Mouse (Mus musculus): ENCODE results near the gene Vmn2r78.
"Not testable (repeated sequence)": the region's sequence is repeated elsewhere in the genome, so short reads cannot be mapped to it uniquely, and the experiment has no call there.

The Vmn2r78 gene

DNA sequence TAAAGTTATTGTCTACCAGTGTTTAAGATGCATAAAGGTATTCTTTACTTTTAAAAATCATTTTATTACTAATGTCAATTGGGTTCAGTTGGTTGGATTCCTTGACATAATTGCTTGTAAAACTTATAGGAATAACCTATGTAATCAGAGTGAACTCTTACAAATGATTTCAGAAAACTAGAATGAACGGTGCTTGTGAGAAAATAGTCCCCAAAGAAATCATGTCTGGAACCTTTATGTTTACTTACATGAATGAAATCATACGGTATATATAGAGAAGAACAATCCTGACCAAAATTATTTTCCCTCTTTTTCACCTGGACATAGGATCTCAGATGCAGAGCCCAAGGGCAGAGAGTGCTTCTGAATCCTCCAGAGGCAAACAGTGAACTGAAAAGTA, at the start of gene Vmn2r78:
Vmn2r78 (plus strand) TSS at position 301 of the 400 bp plus-strand sequence.
- not testable (repeated sequence) for DNase-seq (ENCODE audit: low spot score in 2 of 2)

DNA sequence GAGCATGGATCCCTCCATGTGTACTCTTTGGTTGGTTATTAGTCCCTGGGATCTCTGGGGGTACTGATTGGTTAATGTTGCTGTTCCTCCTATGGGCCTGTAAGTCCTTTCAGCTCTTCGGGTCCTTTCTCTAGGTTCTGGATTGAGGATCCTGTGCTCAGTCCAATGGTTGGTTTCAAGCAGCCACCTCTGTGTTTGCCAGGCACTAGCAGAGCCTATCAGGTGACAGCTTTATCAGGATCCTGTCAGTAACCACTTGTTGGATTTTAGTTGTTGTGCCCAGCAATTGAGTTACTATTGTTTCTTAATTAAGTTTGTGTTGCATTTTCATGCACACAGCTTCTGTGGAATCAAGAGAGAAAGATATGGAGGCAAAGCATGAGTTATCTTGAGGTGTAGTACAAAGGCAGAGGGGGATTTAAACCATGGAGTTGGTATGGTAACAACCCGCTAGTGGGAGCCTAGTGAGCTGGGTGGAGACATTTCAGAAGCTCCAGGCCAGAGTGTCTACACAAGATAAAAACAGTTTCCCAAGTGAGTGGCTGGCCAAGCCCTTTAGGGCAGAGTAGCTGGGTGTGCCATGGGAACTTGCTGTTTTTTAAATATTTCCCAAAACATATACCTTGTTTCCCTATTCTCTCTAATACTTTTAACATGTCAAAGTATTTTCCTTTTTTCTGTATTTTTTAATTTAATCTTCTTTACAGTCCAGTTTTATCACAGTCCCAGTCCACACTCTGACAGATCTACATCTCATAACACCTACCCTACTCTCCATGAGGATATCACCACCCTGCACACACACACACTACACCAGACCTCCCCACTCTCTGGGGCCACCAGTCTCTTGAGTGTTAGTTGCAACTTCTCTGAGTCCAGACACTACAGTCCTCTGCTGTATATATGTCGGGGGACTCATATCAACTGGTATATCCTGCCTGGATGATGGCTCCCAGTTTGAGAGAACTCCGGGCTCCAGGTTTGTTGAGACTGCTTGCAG, 25.1 kb upstream of the Vmn2r78 start:
- no peak for DNase-seq (ENCODE audit: low spot score in 2 of 2)

DNA sequence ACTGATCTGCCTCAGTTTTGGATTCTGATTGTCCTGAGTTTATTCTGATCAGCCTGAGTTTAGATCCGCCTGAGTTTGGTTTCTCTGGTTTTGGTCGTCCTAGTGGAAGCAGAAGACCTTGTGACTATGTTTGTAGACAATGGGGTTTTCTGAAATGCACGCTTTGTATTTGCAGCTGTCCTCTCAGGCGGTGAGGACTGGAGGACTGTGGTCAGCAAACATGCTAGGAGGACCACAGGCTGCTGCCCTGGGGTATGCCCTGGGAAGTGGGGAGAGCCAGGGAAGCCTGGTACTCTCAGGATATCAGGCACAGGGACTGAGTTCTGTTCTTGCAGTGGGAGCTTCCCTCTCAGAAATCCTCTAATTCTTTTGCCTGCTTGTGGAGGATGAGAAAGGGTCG, 22.4 kb downstream of the Vmn2r78 start:
- DNase-seq (ENCODE audit: low spot score in 2 of 2): no peak

DNA sequence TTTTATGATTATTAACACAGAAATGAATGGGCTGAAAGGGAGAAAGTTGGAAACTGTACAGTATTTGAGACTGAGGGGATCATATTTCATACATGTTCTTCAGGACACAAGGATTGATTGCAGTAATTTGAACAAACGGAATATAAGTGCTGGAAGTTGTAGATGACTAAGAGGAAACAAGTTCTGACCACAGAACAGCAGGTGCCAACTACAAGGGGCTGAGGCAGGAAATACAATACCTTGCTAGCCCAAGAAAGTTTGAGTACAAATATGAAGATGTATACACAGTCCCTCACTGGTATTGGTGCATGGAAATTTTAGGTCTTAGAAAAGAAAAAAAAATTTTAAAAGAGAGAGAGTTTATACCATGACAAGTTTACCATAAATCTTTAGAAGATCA, 79.8 kb downstream of the Vmn2r78 start:
- no peak for DNase-seq (ENCODE audit: low spot score in 2 of 2)

DNA sequence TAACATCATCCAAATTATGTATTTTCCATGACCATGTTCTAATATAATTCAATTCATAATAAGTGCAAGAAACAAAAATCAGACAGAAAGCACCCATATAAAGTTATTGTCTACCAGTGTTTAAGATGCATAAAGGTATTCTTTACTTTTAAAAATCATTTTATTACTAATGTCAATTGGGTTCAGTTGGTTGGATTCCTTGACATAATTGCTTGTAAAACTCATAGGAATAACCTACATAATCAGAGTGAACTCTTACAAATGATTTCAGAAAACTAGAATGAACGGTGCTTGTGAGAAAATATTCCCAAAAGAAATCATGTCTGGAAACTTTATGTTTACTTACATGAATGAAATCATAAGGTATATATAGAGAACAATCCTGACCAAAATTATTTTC, 80.9 kb downstream of the Vmn2r78 start, which contains the start of gene Vmn2r79:
Vmn2r79 (plus strand) TSS at position 301 of the 400 bp plus-strand sequence.
- not testable (repeated sequence) for DNase-seq (ENCODE audit: low spot score in 2 of 2)
